Mouse (Mus musculus): ENCODE measurements at regions not wholly inside any gene's neighbourhood (a gene's known extent, or its start where the extent isn't known, plus 50 kb on each side); places are given as distances from the start of the nearest gene placed in this dataset.

DNA sequence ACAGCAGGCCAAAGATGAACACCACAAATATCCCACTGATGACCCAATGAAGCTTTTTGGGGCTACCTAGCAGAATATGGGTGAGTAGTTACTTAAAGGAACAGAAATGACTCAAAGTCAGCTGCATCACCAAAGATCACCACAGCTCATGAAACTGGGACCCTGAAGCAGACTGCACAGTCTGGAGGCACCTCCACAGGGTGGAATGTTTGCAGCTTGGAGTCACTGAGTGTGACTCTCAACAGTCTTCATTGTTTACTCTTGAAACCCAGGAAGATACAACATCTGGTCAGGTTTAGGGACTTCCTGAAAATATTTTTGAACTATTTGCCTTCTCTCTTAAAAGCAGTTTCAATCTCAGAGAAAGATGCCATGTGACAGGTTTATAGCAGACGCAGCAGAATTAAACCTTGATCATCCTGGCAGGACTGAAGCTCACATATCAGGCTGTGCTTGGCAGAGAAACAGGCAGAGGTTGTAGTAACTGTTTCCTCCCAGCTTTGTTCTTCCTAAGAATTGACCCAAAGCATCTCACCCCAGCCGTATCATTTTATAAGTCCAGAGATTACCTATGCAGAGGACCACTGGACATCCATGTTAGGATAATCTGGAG is 944.1 kb upstream of the Adgrl4 start:
- DNase-seq, result no peak

DNA sequence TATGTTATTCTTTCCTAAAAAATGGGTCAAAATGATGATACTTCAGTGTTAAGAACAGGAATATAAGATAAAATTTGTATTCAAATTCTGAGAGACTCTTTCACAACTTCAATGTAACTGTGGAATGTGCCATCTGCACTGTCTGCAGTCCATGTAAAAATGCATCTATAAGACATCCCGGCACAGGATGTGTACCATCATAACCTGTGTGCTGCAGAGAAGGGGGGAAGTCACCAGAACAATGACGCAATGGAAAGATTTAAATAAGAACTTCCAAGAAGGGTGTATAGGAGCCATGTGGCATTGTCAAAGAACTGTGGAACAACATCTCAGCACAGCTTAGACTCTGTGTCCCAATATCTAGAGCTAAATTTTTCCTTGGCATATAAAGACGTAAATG is 906.7 kb upstream of the Adgrl4 start:
- DNase-seq, result no peak

DNA sequence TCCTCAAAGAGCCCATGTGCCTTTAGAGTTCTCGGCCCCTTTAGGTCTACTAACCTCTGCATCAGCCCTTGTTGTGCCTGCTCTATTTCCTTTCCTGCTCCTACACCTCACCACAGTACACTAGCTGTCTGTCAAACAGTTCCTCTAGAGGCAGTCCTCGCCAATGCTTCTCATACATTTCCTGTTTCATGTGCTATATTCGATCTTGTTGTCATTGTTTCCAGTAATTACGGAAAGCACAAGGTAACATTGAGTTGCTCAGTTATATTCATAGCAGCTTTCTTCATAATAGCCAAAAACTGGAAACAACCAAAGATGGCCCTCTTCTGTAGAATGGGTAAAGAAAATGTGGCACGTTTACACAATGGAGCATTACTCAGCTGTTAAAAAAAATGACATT is 894.6 kb upstream of the Adgrl4 start:
- no peak for DNase-seq

DNA sequence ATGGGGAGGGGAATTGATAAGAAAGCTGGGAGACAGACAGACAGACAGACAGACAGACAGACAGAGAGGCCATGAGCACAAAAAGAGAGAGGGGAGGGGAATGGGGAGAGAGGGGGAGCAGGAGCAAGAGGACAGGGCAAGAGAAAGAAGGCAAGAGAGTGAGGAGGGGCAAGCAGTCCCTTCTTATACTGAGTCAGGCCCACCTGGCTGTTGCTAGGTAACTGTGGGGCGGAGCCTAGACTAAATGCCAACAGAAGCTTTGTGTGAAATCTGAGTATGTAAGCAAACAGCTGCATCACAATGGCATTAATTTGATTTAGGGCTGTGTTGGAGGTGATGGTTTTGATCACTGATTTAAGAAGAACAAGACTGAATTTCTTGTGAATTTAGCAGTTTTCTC is 849.2 kb upstream of the Adgrl4 start:
- DNase-seq, result no peak

DNA sequence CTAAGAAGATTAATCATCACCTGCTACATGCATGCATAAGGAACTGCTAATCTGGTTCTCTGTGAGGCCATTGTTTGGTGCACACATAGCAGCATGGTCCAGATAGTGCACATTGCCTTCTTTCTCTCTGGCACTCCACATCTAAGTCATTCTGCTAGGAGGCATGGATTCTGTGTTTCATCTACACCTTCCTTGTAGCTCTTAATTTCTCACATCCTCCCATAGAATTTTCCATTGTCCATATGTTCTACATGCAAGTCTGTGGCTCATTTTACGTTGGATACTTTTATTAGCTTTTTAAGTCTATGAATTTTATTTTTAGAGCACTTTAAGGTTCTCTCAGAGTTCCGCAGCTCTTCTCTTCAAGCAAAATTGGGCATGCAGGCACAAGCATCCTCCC is 846.7 kb upstream of the Adgrl4 start:
- DNase-seq, result no peak

DNA sequence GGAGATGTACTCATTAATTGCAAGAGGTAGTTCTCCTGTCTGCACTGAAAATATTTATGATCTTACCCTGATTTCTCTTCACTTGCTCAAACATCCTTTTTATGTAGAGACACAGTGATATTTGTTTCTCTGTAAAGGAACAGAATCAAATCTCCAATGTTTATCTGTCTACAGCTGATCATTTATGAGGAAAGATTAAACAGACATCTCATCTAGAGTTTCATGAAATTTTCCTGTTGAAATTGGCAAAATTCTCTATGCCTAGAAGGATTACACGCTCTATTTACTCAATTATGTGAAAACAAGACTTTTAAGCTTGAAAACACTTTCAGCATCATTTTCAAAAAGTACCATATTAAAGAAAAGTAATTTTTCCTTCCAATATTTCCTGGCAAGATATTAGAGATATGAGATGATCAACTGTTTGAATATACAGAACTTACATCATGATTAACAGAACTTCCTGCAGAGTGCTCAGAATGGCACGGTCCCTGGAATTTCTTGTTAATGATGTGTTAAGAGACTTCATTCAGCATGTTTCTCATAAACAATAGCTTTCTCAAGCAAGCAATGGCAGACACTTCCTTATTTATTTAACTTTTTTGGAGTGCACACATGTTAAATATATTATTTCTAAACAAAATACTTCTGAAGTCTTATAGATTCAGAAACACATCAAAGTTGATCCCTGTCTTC is 834.1 kb upstream of the Adgrl4 start:
- no peak for DNase-seq

GRCm38 (mm10) chr3:150610681-150611101 is 827.0 kb upstream of the Adgrl4 start:
- DNase-seq, result peak; percentile 63

DNA sequence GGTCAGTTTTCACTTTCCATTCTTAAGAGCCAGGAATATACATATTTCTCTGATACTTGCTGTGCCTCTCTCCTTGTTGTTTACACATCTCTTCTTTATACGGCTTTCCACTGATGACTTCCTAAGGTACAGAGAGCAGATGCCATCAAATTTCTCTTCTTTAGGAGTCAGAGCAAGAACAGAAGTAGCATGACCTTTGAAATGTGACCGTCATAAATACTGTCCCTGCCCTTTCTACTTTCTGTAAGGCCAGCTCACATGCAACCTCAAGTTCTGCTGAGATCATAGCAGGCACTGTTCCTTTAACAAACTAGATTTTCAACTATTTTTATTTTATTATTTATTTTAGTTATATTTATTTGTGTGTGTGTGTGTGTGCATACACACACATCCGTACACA is 800.1 kb upstream of the Adgrl4 start:
- no peak for DNase-seq

DNA sequence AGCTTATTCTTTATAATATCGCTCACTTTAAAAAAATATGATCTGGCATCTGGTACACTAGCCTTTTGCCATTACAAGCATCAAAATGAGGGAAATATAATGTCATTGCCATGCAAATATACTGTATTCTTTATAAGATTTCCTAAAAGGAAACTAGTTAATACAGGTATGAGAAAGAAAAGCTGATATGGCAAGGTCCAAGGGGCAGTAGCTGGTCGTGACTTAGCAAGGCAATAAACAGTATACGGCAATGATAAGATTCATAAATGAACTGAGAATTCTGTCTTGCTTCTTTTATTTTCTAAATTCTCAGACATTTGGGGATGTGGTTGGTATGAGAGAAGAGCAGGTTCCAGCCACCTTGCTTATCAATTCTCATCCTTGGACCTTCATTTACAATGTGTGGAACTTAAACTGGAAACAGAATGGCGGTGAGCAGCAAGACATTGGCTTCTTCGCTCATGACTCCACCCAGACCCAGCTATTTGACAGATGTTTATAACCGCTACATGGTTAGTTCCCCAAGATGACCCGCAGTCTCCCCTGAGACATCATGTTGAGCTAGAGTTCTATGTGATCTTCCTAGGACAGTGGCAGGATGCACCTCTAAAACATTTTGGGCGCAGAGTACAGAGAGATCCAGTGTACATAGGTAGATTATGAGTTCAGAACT is 797.5 kb upstream of the Adgrl4 start:
- DNase-seq, result no peak

DNA sequence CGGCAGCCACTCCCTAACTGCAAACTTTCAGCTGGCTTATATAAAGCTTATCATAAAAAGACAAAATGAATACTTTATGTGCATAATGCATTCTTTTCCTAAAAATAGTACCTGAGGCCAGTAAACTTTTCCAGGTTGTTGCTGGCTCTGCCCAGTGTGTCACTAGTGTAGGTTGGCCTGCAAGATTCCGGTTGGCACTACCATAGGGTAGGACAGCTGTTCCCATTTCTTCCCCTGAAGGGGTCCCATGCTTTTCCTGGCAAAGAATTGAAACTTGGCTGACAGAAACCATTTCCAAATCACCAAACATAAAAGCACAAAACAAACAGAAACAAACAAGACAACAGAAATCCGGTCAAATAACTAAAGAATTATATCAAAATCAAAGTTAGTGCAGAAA is 789.6 kb upstream of the Adgrl4 start:
- DNase-seq, result no peak

- DNase-seq, result peak; percentile 6
Measured at GRCm38 (mm10) chr3:150649783-150650565, 787.7 kb upstream of the Adgrl4 start.

DNA sequence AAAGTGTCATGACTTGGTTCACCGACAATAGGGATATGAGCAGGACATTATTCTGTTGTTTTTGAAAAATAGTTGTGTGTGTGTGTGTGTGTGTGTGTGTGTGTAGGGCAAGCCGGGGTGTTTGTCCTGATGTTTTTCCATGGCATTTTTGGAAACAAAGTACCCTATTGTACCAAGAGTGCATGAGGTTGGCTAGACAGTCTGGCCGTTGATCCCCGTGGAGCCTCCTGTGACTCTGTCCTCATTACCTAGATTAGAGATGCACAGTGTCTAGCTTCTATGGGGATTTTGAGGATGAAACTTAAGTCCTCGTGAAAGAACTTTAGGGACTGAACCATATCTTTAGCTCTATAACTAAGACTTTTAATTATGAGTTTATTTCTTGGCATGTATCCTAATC is 741.9 kb upstream of the Adgrl4 start:
- DNase-seq, result no peak

- DNase-seq, result no peak
Measured at GRCm38 (mm10) chr3:150699990-150700389, 737.7 kb upstream of the Adgrl4 start.

Data from adrenal gland, postnatal 10 days (tissue).